Mouse (Mus musculus) bone marrow, adult 2 months (tissue): Measurements from ENCODE around the gene Topbp1.

ENCODE experiments used
- CTCF ChIP-seq: fragments of 200-500 bp; IDR thresholded peaks from 2 replicates; pipeline ENCODE4 v1.5.1; 2011; ENCODE audit warnings: low read length, control low read depth; ENCODE audit not compliant: control insufficient read depth, insufficient read depth
- POLR2A ChIP-seq: fragments of 200-500 bp; IDR thresholded peaks from 2 replicates; pipeline ENCODE4 v1.6.1; 2011; ENCODE audit warnings: low read depth, mild to moderate bottlenecking, control low read depth, low read length, borderline replicate concordance; ENCODE audit not compliant: control insufficient read depth

GRCm38 (mm10) chr9:103387011-103387653, 82.1 kb downstream of the Topbp1 start:
- TF ChIP-seq POLR2A (no peak), CTCF (no peak)
